Comparison of ENCODE assay signal across 19 mouse cellular contexts in the genomic region with DNA sequence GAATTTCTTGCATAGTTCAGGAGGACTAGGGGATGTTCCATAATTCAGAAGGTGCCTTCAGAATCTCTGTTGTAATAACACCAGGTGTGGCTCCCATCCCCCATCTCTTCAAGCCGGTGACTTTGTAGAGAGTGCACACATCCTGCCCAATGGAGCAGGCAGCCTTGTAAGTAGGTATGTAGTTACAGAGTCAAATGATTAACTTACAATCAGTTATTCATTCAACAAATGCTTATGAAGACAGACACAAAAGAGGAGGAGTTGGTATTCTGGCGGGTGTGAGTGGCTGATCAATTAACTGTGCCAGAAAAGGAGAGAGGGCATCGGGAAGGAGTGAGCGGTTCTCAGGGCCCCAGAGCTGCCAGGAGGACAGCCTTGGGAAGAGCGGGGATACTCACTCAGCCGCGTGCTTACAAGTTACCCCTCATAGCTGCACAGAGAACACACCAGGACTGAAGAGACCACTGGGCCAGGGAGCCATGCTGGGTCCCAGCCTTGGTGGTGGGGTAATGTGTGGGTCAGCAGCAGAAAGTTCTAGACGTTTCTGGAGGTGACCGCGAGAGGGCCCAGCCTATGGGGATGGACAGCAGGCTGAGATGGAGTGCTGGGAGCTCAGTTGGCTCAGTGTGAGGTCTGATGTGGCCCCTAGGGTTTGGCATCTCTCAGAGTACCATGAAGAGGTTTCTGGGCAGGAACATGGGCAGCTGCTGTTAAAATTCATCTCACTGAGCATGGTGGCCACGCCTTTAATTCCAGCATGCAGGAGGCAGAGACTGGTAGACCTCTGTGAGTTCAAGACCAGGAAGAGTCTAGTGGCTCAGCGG. TPM values are rescaled to one million over a fixed set of nuclear protein-coding genes. Genes with fewer than 3 reads are reported as not detected.
DNase-seq lines count a peak whose midpoint lies in the region; ATAC-seq and TF ChIP-seq lines count a peak whose summit lies in the region.
"Had no signal": no experiment of that assay in that cellular context is flagged by ENCODE, and none has a peak within 500 bp of the region (broad histone marks: within the 10 kb centered on the region; RNA-seq: fewer than 3 reads in every experiment).

No protein-coding gene starts in this region.

- no peak overlapping the region for H3K4me2 ChIP-seq in intestine, embryonic 16.5 days (ENCODE audit: low read depth, low read length)
- no peak overlapping the region for H3K4me2 ChIP-seq in intestine, embryonic 15.5 days (replicated peaks)
- H3K4me2 ChIP-seq: heart, embryonic 15.5 days; limb, embryonic 15.5 days; midbrain, embryonic 15.5 days had no signal

- 79% methylated on average over 12 of the region's 12 CpGs for WGBS in intestine, embryonic 16.5 days
- 83% methylated on average over 12 of the region's 12 CpGs for WGBS in intestine, embryonic 15.5 days

- no peak for TF ChIP-seq CTCF in E14TG2a.4 (conservative IDR thresholded peaks at IDR 0.05; ENCODE audit: low read length)

- peak; percentile 14; the same call in 1 of the 2 replicates for ATAC-seq in intestine, embryonic 16.5 days
- ATAC-seq in intestine, embryonic 15.5 days: no peak
- ATAC-seq: activated CD4-positive, CD25-positive, alpha-beta regulatory T cell, adult 4 months; forebrain, postnatal 0 days; midbrain, embryonic 15.5 days had no signal

- no peaks in the 10 kb centered on the region for H3K9me3 ChIP-seq in intestine, embryonic 16.5 days (ENCODE audit: control insufficient read depth, low read length)
- no peaks in the 10 kb centered on the region for H3K9me3 ChIP-seq in intestine, embryonic 15.5 days
- H3K9me3 ChIP-seq in E14TG2a.4 (ENCODE audit: low read length): peaks cover 5% of the 10 kb centered on the region; the same call in 1 of the 2 replicates
- H3K9me3 ChIP-seq: heart, embryonic 15.5 days; limb, embryonic 15.5 days; midbrain, embryonic 15.5 days had no signal

- no peak overlapping the region for H3K9ac ChIP-seq in intestine, embryonic 16.5 days (ENCODE audit: low read depth, low read length)
- H3K9ac ChIP-seq in intestine, embryonic 15.5 days: no peak overlapping the region; the same call in 1 of the 2 replicates
- H3K9ac ChIP-seq: forebrain, postnatal 0 days; heart, embryonic 15.5 days; limb, embryonic 15.5 days; midbrain, embryonic 15.5 days had no signal

- peak overlapping the region; percentile 6; the same call in 1 of the 2 replicates for H3K27ac ChIP-seq in intestine, embryonic 16.5 days (ENCODE audit: low read length)
- H3K27ac ChIP-seq in intestine, embryonic 15.5 days: no peak overlapping the region
- H3K27ac ChIP-seq: gastrocnemius, adult 2 months; heart, embryonic 15.5 days; limb, embryonic 15.5 days; midbrain, embryonic 15.5 days had no signal

- no peak overlapping the region for H3K4me3 ChIP-seq in intestine, embryonic 16.5 days (ENCODE audit: low read length)
- no peak overlapping the region for H3K4me3 ChIP-seq in intestine, embryonic 15.5 days (replicated peaks)
- peak overlapping the region; percentile 32; the same call in 1 of the 2 replicates for H3K4me3 ChIP-seq in E14TG2a.4 (replicated peaks; ENCODE audit: low read length)
- H3K4me3 ChIP-seq: gastrocnemius, adult 2 months; heart, embryonic 15.5 days; limb, embryonic 15.5 days; midbrain, embryonic 15.5 days had no signal

- 0 out of 2 replicates have a peak, but pooled peaks cover under 1% of the 10 kb centered on the region for H3K36me3 ChIP-seq in intestine, embryonic 16.5 days (ENCODE audit: control insufficient read depth, insufficient read depth, low read length)
- H3K36me3 ChIP-seq in intestine, embryonic 15.5 days: 0 out of 2 replicates have a peak, but pooled peaks cover 16% of the 10 kb centered on the region
- H3K36me3 ChIP-seq in E14TG2a.4 (ENCODE audit: insufficient read depth, low read length): peaks cover 16% of the 10 kb centered on the region

- no peaks in the 10 kb centered on the region for H3K27me3 ChIP-seq in intestine, embryonic 16.5 days (replicated peaks; ENCODE audit: control insufficient read depth, insufficient read depth, low read length)
- H3K27me3 ChIP-seq in intestine, embryonic 15.5 days (replicated peaks): no peaks in the 10 kb centered on the region
- H3K27me3 ChIP-seq in E14TG2a.4 (ENCODE audit: insufficient read depth, low read length): peaks cover 2% of the 10 kb centered on the region; the same call in 1 of the 2 replicates
- H3K27me3 ChIP-seq: heart, embryonic 15.5 days; limb, embryonic 15.5 days; midbrain, embryonic 15.5 days had no signal

- DNase-seq in kidney, adult 8-10 months: peak; percentile 84 to 92
- peak; percentile 86 to 92 for DNase-seq in kidney, postnatal 25 days
- DNase-seq in embryo, embryonic 10 days (ENCODE audit: low spot score): no peak
- no peak for DNase-seq in left cerebral cortex, adult 11 months (ENCODE audit: low spot score)
- DNase-seq: adrenal gland, postnatal 25 days; cerebellum, adult 2 months; forebrain, postnatal 0 days; heart, adult 18-20 months; right cerebral cortex, adult 18-20 months had no signal

- peaks cover 36% of the 10 kb centered on the region for H3K4me1 ChIP-seq in intestine, embryonic 16.5 days (ENCODE audit: control insufficient read depth, insufficient read depth, low read length)
- peaks cover 38% of the 10 kb centered on the region for H3K4me1 ChIP-seq in intestine, embryonic 15.5 days (replicated peaks)
- peaks cover 67% of the 10 kb centered on the region for H3K4me1 ChIP-seq in E14TG2a.4 (replicated peaks; ENCODE audit: low read depth, low read length)
- H3K4me1 ChIP-seq: midbrain, embryonic 15.5 days had no signal

RNA-seq across cellular contexts. Expression of a gene that starts 4.9 kb away (rescaled TPM):
- polyA plus RNA-seq in intestine, embryonic 16.5 days (2015; fragmentation: Nextera tagmentation; extraction: Ambion mirVana): 204 and 210 TPM in 2 replicates
- 141 and 154 TPM in 2 replicates for polyA plus RNA-seq in intestine, embryonic 15.5 days (2015; fragmentation: Nextera tagmentation; extraction: Ambion mirVana)
- polyA plus RNA-seq: activated CD4-positive, CD25-positive, alpha-beta regulatory T cell, adult 4 months had no signal

RNA-seq across cellular contexts. Expression of a gene that starts 22.5 kb away (rescaled TPM):
- polyA plus RNA-seq in intestine, embryonic 16.5 days (2015; fragmentation: Nextera tagmentation; extraction: Ambion mirVana): 44.1 and 44.8 TPM in 2 replicates
- 48.1 and 48.5 TPM in 2 replicates for polyA plus RNA-seq in intestine, embryonic 15.5 days (2015; fragmentation: Nextera tagmentation; extraction: Ambion mirVana)

RNA-seq across cellular contexts. Expression of a gene that starts 25.1 kb away (rescaled TPM):
- 0.07 and 0.11 TPM in 2 replicates for polyA plus RNA-seq in intestine, embryonic 16.5 days (2015; fragmentation: Nextera tagmentation; extraction: Ambion mirVana)
- 0.09 TPM in 1 of 2 replicates, not detected in the other for polyA plus RNA-seq in intestine, embryonic 15.5 days (2015; fragmentation: Nextera tagmentation; extraction: Ambion mirVana)
- polyA plus RNA-seq: embryonic facial prominence, embryonic 14.5 days; midbrain, embryonic 15.5 days; neural tube, embryonic 11.5 days had no signal

RNA-seq across cellular contexts. Expression of a gene that starts 38.3 kb away (rescaled TPM):
- 295 and 302 TPM in 2 replicates for polyA plus RNA-seq in intestine, embryonic 16.5 days (2015; fragmentation: Nextera tagmentation; extraction: Ambion mirVana)
- polyA plus RNA-seq in intestine, embryonic 15.5 days (2015; fragmentation: Nextera tagmentation; extraction: Ambion mirVana): 307 and 314 TPM in 2 replicates

RNA-seq across cellular contexts. Expression of a gene that starts 38.8 kb away (rescaled TPM):
- 15.1 and 16.6 TPM in 2 replicates for polyA plus RNA-seq in intestine, embryonic 16.5 days (2015; fragmentation: Nextera tagmentation; extraction: Ambion mirVana)
- polyA plus RNA-seq in intestine, embryonic 15.5 days (2015; fragmentation: Nextera tagmentation; extraction: Ambion mirVana): 14.0 and 16.1 TPM in 2 replicates

Comparison
In these comparisons a context has a peak if more than half of its experiments do, and no peak if none do; other contexts are left out.
1. DNase-seq: peak in kidney, adult 8-10 months (2 of 2) and kidney, postnatal 25 days (2 of 2); none in embryo, embryonic 10 days (single experiment) and left cerebral cortex, adult 11 months (single experiment).